Mouse (Mus musculus): ENCODE results near the gene Mars. TPM values are rescaled to one million over a fixed set of nuclear protein-coding genes. Genes with fewer than 3 reads are reported as not detected.

Mars gene
- polyA plus RNA-seq, 1 experiment: 30.7 TPM

- Histone ChIP-seq H3K4me1 (ENCODE audit: control insufficient read depth, insufficient read depth, insufficient read length, low read length) (peaks cover 7% of the 10 kb centered on the region), H3K27ac (ENCODE audit: insufficient read depth, low read depth, low read length) (no peak overlapping the region), H3K36me3 (ENCODE audit: control insufficient read depth, insufficient read depth, low read length) (no peaks in the 10 kb centered on the region), H3K4me3 (ENCODE audit: low read depth, low read length) (no peak overlapping the region), H3K27me3 (ENCODE audit: control insufficient read depth, insufficient read depth, low read length) (no peaks in the 10 kb centered on the region)
- TF ChIP-seq CTCF (IDR thresholded peaks at IDR 0.05; ENCODE audit: extremely low read depth, insufficient read length, insufficient replicate concordance, low read depth, low read length): no peak
- TF ChIP-seq POLR2A (IDR thresholded peaks at IDR 0.05; ENCODE audit: low read depth, low read length): no peak
- WGBS: 73% methylated on average over 8 of the region's 8 CpGs
These were observed 40.1 kb upstream of the Mars start for GRCm38 (mm10) chr10:127351719-127352118.

DNA sequence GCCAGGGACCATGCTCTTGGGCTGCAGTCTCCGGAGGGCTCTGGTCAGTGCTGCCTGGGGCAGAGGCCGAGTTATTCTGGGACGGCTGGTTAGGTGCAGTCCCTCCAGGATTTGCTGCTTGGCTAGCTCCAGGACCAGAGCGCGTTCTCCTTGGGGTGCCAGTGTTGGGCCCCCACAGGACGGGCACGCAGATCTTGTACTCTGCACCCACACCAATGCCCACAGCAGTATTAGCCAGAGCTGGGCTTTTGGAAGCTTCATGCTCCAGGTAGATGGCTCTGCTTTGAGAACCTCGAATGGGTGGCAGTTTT is 39.7 kb upstream of the Mars start:
- H3K36me3 ChIP-seq (ENCODE audit: control insufficient read depth, insufficient read depth, low read length): no peaks in the 10 kb centered on the region
- no peak for TF ChIP-seq CTCF (IDR thresholded peaks at IDR 0.05; ENCODE audit: extremely low read depth, insufficient read length, insufficient replicate concordance, low read depth, low read length)
- TF ChIP-seq POLR2A (IDR thresholded peaks at IDR 0.05; ENCODE audit: low read depth, low read length): no peak
- no peak overlapping the region for H3K27ac ChIP-seq (ENCODE audit: insufficient read depth, low read depth, low read length)
- H3K27me3 ChIP-seq (ENCODE audit: control insufficient read depth, insufficient read depth, low read length): no peaks in the 10 kb centered on the region
- H3K4me1 ChIP-seq (ENCODE audit: control insufficient read depth, insufficient read depth, insufficient read length, low read length): peaks cover 7% of the 10 kb centered on the region
- WGBS: 87% methylated on average over 8 of the region's 8 CpGs
- no peak overlapping the region for H3K4me3 ChIP-seq (ENCODE audit: low read depth, low read length)

DNA sequence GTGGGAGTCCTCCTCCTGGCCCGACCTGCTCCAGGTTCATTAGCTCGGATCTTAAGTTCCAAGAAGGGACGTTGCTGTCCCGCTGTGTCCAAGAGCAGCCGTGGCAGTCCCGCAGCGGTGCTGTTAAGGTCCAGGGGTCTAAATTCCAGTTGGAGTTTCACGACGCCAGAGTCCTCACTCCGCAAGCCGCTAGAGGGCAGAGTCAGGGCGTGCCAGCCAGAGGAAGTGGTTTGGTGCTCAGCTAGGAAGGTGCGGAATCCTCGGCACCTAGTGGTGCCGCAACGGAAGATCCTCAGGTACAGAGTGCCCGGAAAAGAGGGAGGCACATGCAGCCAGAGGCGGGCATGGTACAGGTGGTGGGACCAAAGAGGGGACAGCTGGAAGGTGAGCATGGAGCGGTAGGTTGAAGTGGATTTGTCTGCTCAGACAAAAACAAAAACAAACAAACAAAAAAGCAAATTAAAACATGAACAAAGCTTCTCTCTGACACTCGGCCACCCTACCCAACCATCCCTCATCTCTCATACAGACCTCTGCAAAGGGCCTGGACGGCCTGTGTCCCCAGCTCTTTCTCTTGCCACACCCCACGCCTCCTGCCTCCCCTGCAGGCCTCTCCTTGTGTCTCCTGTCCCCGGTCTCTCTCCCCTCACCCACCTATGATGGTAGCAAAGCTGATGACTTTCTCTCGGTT is 39.2 kb upstream of the Mars start:
- H3K27ac ChIP-seq (ENCODE audit: insufficient read depth, low read depth, low read length): no peak overlapping the region
- WGBS: 12% methylated on average over 24 of the region's 24 CpGs
- peak; percentile 86 for TF ChIP-seq CTCF (IDR thresholded peaks at IDR 0.05; ENCODE audit: extremely low read depth, insufficient read length, insufficient replicate concordance, low read depth, low read length)
- TF ChIP-seq POLR2A (IDR thresholded peaks at IDR 0.05; ENCODE audit: low read depth, low read length): no peak
- H3K27me3 ChIP-seq (ENCODE audit: control insufficient read depth, insufficient read depth, low read length): no peaks in the 10 kb centered on the region
- H3K4me1 ChIP-seq (ENCODE audit: control insufficient read depth, insufficient read depth, insufficient read length, low read length): peaks cover 7% of the 10 kb centered on the region
- H3K4me3 ChIP-seq (ENCODE audit: low read depth, low read length): peak overlapping the region; percentile 18; the same call in 1 of the 2 replicates
- H3K36me3 ChIP-seq (ENCODE audit: control insufficient read depth, insufficient read depth, low read length): no peaks in the 10 kb centered on the region

DNA sequence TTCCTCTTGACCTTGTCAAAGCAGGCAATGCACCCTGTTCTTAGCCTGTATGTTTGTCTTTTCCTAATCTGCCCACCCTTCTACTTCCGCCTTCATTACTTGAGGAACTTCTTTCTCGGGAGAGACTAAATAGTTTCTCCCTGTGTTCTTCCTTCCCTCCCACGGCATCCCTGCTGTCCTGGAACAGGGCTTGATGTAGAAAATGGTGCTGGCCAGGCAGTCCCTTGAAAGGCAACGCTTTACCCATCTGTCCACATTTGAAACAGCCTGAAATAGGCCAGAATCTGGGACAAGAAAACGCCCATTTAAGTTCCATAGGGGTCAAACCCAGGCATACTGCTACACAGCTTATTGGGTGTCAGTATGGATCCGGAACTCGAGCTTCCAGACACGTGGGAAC is 38.2 kb upstream of the Mars start:
- H3K4me3 ChIP-seq (ENCODE audit: low read depth, low read length): no peak overlapping the region
- 67% methylated on average over 8 of the region's 8 CpGs for WGBS

DNA sequence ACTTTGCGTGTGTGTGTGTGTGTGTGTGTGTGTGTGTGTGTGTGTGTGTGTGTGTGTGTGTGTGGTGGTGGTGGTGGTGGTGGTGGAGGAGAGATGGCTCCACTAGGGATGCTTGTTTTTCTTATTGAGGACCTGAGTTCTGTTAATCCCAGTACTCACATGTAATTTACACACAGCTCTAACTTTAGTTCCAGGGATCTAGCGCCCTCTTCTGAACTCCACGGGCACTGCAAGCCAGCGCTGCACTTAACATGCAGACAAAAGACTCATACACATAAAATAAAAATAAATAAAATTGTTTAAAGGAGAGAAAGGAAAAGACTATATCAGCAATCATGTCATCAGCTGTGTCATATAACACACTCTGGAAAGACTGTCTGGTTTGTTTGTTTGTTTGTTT is 37.4 kb upstream of the Mars start:
- Histone ChIP-seq H3K27me3 (ENCODE audit: control insufficient read depth, insufficient read depth, low read length) (no peaks in the 10 kb centered on the region), H3K27ac (ENCODE audit: insufficient read depth, low read depth, low read length) (no peak overlapping the region), H3K4me3 (ENCODE audit: low read depth, low read length) (no peak overlapping the region)

More for the DNA sequence above, 38.2 kb upstream of the Mars start:
- no peaks in the 10 kb centered on the region for H3K36me3 ChIP-seq (ENCODE audit: control insufficient read depth, insufficient read depth, low read length)
- no peak for TF ChIP-seq POLR2A (IDR thresholded peaks at IDR 0.05; ENCODE audit: low read depth, low read length)
- no peak for TF ChIP-seq CTCF (IDR thresholded peaks at IDR 0.05; ENCODE audit: extremely low read depth, insufficient read length, insufficient replicate concordance, low read depth, low read length)
- no peak overlapping the region for H3K27ac ChIP-seq (ENCODE audit: insufficient read depth, low read depth, low read length)
- peaks cover 7% of the 10 kb centered on the region for H3K4me1 ChIP-seq (ENCODE audit: control insufficient read depth, insufficient read depth, insufficient read length, low read length)
- H3K27me3 ChIP-seq (ENCODE audit: control insufficient read depth, insufficient read depth, low read length): no peaks in the 10 kb centered on the region

DNA sequence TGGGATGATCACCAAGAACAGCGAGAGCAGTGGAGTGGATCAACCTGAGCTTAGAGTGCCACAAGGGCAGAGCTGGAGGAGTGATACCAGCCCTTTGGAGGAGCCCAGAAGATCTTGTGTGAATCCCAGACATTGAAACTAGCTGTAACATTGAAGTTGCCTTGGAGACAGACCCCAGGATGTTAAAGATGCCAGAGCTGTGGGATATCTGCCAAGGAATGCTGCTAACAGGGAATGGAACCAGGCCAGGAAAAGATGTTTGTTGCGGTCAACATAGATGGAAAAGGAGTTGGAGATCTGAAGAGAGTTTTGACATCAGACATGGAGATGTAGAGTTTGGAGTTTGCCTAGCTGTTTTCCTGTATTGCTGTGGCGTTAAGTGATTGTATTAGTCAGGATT is 34.6 kb upstream of the Mars start:
- Histone ChIP-seq H3K4me3 (ENCODE audit: low read depth, low read length) (no peak overlapping the region), H3K27ac (ENCODE audit: insufficient read depth, low read depth, low read length) (no peak overlapping the region), H3K36me3 (ENCODE audit: control insufficient read depth, insufficient read depth, low read length) (no peaks in the 10 kb centered on the region), H3K4me1 (ENCODE audit: control insufficient read depth, insufficient read depth, insufficient read length, low read length) (peaks cover 13% of the 10 kb centered on the region), H3K27me3 (ENCODE audit: control insufficient read depth, insufficient read depth, low read length) (peaks cover 9% of the 10 kb centered on the region; the same call in 1 of the 2 replicates)
- TF ChIP-seq POLR2A (IDR thresholded peaks at IDR 0.05; ENCODE audit: low read depth, low read length): no peak
- no peak for TF ChIP-seq CTCF (IDR thresholded peaks at IDR 0.05; ENCODE audit: extremely low read depth, insufficient read length, insufficient replicate concordance, low read depth, low read length)
- WGBS: 83% methylated on average over 3 of the region's 3 CpGs

More for the DNA sequence above, 37.4 kb upstream of the Mars start:
- Histone ChIP-seq H3K4me1 (ENCODE audit: control insufficient read depth, insufficient read depth, insufficient read length, low read length) (peaks cover 7% of the 10 kb centered on the region), H3K36me3 (ENCODE audit: control insufficient read depth, insufficient read depth, low read length) (no peaks in the 10 kb centered on the region)
- TF ChIP-seq CTCF (IDR thresholded peaks at IDR 0.05; ENCODE audit: extremely low read depth, insufficient read length, insufficient replicate concordance, low read depth, low read length) (no peak), POLR2A (IDR thresholded peaks at IDR 0.05; ENCODE audit: low read depth, low read length) (no peak)
- WGBS: 74% methylated on average over 4 of the region's 4 CpGs

- Histone ChIP-seq H3K4me3 (ENCODE audit: low read depth, low read length) (no peak overlapping the region), H3K27me3 (ENCODE audit: control insufficient read depth, insufficient read depth, low read length) (peaks cover 29% of the 10 kb centered on the region), H3K36me3 (ENCODE audit: control insufficient read depth, insufficient read depth, low read length) (no peaks in the 10 kb centered on the region), H3K27ac (ENCODE audit: insufficient read depth, low read depth, low read length) (no peak overlapping the region), H3K4me1 (ENCODE audit: control insufficient read depth, insufficient read depth, insufficient read length, low read length) (peaks cover 8% of the 10 kb centered on the region)
- TF ChIP-seq POLR2A (IDR thresholded peaks at IDR 0.05; ENCODE audit: low read depth, low read length): no peak
- no peak for TF ChIP-seq CTCF (IDR thresholded peaks at IDR 0.05; ENCODE audit: extremely low read depth, insufficient read length, insufficient replicate concordance, low read depth, low read length)
- WGBS: 74% methylated on average over 3 of the region's 3 CpGs
These were observed 31.4 kb upstream of the Mars start for GRCm38 (mm10) chr10:127343029-127343428.

All from small intestine, adult 2 months (tissue).